Mouse (Mus musculus): ENCODE measurements around the gene Cyb5r3. TPM values are rescaled to one million over a fixed set of nuclear protein-coding genes. Genes with fewer than 3 reads are reported as not detected.

The Cyb5r3 gene
- polyA plus RNA-seq, 1 experiment from 2014 or later = 163 TPM

GRCm38 (mm10) chr15:83111290-83111689 lies 61.1 kb downstream of the Cyb5r3 start:
- Histone ChIP-seq H3K4me1 (ENCODE audit: control insufficient read depth in 2 of 2, insufficient read depth in 2 of 2, low read length in 2 of 2) (peaks cover 4 to 15% of the 10 kb centered on the region in 2 experiments), H3K27ac (replicated peaks in 1 of 2; ENCODE audit: control insufficient read depth in 1 of 2, insufficient read depth in 1 of 2, low read depth in 2 of 2, low read length in 2 of 2) (no peak overlapping the region), H3K4me3 (ENCODE audit: control insufficient read depth in 1 of 2, insufficient read depth in 1 of 2, low read depth in 1 of 2, low read length in 2 of 2) (no peak overlapping the region), H3K4me2 (ENCODE audit: low read length) (no peak overlapping the region), H3K9ac (ENCODE audit: low read length) (no peak overlapping the region), H3K27me3 (ENCODE audit: control insufficient read depth, insufficient read depth, low read length) (no peaks in the 10 kb centered on the region), H3K9me3 (ENCODE audit: control insufficient read depth, low read length) (no peaks in the 10 kb centered on the region), H3K36me3 (ENCODE audit: control insufficient read depth, insufficient read depth, low read length) (peaks cover 28% of the 10 kb centered on the region)
- no peak for ATAC-seq (ENCODE audit: insufficient number of reproducible peaks, insufficient read depth, low FRiP score, low read depth)
- WGBS = 53% methylated on average over 6 of the region's 6 CpGs

DNA sequence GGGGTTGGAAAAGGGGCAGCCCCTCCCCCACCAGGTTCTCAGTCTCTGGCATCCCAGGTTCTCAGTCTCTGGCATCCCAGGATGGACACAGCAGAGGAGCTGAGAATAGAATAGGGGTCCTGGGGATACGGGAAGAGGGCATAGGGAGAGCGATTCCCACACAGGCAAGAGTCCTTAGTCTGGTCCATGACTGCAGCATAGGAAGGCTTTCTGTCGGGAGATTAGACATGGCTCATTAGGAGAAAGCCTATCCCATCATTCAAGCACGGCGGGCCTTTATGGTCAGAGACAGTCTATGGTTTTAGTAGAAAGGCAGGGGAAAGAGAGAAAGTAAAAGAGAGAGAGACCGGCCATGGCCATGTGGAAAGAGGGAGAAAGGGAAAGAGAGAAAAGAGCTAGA lies 64.6 kb downstream of the Cyb5r3 start:
- WGBS = 73% methylated on average over 6 of the region's 6 CpGs
- H3K27me3 ChIP-seq (ENCODE audit: control insufficient read depth, insufficient read depth, low read length) = no peaks in the 10 kb centered on the region
- no peak overlapping the region for H3K9ac ChIP-seq (ENCODE audit: low read length)
- H3K9me3 ChIP-seq (ENCODE audit: control insufficient read depth, low read length) = no peaks in the 10 kb centered on the region
- peaks cover 21% of the 10 kb centered on the region for H3K36me3 ChIP-seq (ENCODE audit: control insufficient read depth, insufficient read depth, low read length)
- H3K4me3 ChIP-seq (ENCODE audit: control insufficient read depth in 1 of 2, insufficient read depth in 1 of 2, low read depth in 1 of 2, low read length in 2 of 2) = no peak overlapping the region
- no peak overlapping the region for H3K4me2 ChIP-seq (ENCODE audit: low read length)
- H3K27ac ChIP-seq (replicated peaks in 1 of 2; ENCODE audit: control insufficient read depth in 1 of 2, insufficient read depth in 1 of 2, low read depth in 2 of 2, low read length in 2 of 2) = no peak overlapping the region
- H3K4me1 ChIP-seq (ENCODE audit: control insufficient read depth in 2 of 2, insufficient read depth in 2 of 2, low read length in 2 of 2) = peaks cover 2 to 3% of the 10 kb centered on the region in 2 experiments; a peak in 3 of 4 replicates
- ATAC-seq (ENCODE audit: insufficient number of reproducible peaks, insufficient read depth, low FRiP score, low read depth) = no peak

- Histone ChIP-seq H3K4me2 (ENCODE audit: low read length) (no peak overlapping the region), H3K4me3 (ENCODE audit: control insufficient read depth in 1 of 2, insufficient read depth in 1 of 2, low read depth in 1 of 2, low read length in 2 of 2) (no peak overlapping the region), H3K27ac (replicated peaks in 1 of 2; ENCODE audit: control insufficient read depth in 1 of 2, insufficient read depth in 1 of 2, low read depth in 2 of 2, low read length in 2 of 2) (no peak overlapping the region), H3K9ac (ENCODE audit: low read length) (no peak overlapping the region), H3K9me3 (ENCODE audit: control insufficient read depth, low read length) (no peaks in the 10 kb centered on the region), H3K27me3 (ENCODE audit: control insufficient read depth, insufficient read depth, low read length) (no peaks in the 10 kb centered on the region), H3K4me1 (ENCODE audit: control insufficient read depth in 2 of 2, insufficient read depth in 2 of 2, low read length in 2 of 2) (no peaks in the 10 kb centered on the region; a peak in 1 of 4 replicates), H3K36me3 (ENCODE audit: control insufficient read depth, insufficient read depth, low read length) (peaks cover 21% of the 10 kb centered on the region)
- ATAC-seq (ENCODE audit: insufficient number of reproducible peaks, insufficient read depth, low FRiP score, low read depth) = no peak
- 81% methylated on average over 6 of the region's 6 CpGs for WGBS
These were observed 66.0 kb downstream of the Cyb5r3 start for GRCm38 (mm10) chr15:83106426-83106825.

Other genes with a start within 250 kb of the Cyb5r3 start
- gene Tcf20, start 184.7 kb downstream of the Cyb5r3 start, polyA plus RNA-seq (2014; fragmentation: Nextera tagmentation; extraction: Ambion mirVana) = 6.7 and 7.2 TPM in 2 replicates
- 1.9 and 2.6 TPM in 2 replicates for gene Nfam1, start 139.3 kb downstream of the Cyb5r3 start, polyA plus RNA-seq (2014; fragmentation: Nextera tagmentation; extraction: Ambion mirVana)
- 63.9 and 80.1 TPM in 2 replicates for gene Serhl, start 83.1 kb downstream of the Cyb5r3 start, polyA plus RNA-seq (2014; fragmentation: Nextera tagmentation; extraction: Ambion mirVana)
- gene Rrp7a, start 49.8 kb downstream of the Cyb5r3 start, polyA plus RNA-seq (2014; fragmentation: Nextera tagmentation; extraction: Ambion mirVana) = 33.7 and 33.9 TPM in 2 replicates
- 76.9 and 79.2 TPM in 2 replicates for gene Poldip3, start 23.2 kb downstream of the Cyb5r3 start, polyA plus RNA-seq (2014; fragmentation: Nextera tagmentation; extraction: Ambion mirVana)
- 0.43 and 0.88 TPM in 2 replicates for gene A4galt, start 79.2 kb upstream of the Cyb5r3 start, polyA plus RNA-seq (2014; fragmentation: Nextera tagmentation; extraction: Ambion mirVana)
- gene Arfgap3, start 177.7 kb upstream of the Cyb5r3 start, polyA plus RNA-seq (2014; fragmentation: Nextera tagmentation; extraction: Ambion mirVana) = 28.5 and 33.3 TPM in 2 replicates

Measured in heart, embryonic 14.5 days (tissue).